Mouse (Mus musculus) left cerebral cortex, adult 2 months (tissue): ENCODE data around the gene Eif4a3. TPM values are rescaled to one million over a fixed set of nuclear protein-coding genes. Genes with fewer than 3 reads are reported as not detected.

Experiments used
- DNase-seq, 2 experiments: peaks; one replicate each; pipeline ENCODE4 v3.0.0; 2021 to 2022; ENCODE audit warnings: low spot score in 2 of 2, mixed read lengths in 1 of 2; ENCODE audit errors: extremely low spot score in 1 of 2
- H3K27ac ChIP-seq: fragments of 200-600 bp; 2 replicates; pipeline ENCODE4 v1.8.1; 2022
- H3K4me3 ChIP-seq: fragments of 200-600 bp; 2 replicates; pipeline ENCODE4 v1.8.1; 2022
- CTCF ChIP-seq: fragments of 200-600 bp; IDR thresholded peaks from 2 replicates; pipeline ENCODE4 v1.8.1; 2022; ENCODE audit warnings: antibody characterized with exemption, mild to moderate bottlenecking, moderate library complexity
- intact Hi-C: fragments of 180-260 bp; cut with DNase I; formaldehyde crosslinking; loops from one replicate; pipeline ENCODE4 v1.15.1; 2025
- long read RNA-seq, 2 experiments: library from polyadenylated mRNA; stranded (forward); transcript quantifications; one replicate each; pipeline ENCODE4 v2.0.0; 2021; ENCODE audit warnings: borderline mapping rate in 2 of 2
- total RNA-seq, 2 experiments: library from RNA; stranded (reverse); gene quantifications; 2 replicates each; pipeline ENCODE4 v1.2.3; 2021

The Eif4a3 gene
- total RNA-seq = 10 to 100 TPM; 68.7 to 78.6 TPM
- long read RNA-seq, experiment 1, transcript Eif4a3-201 (12 exons, 1,509 nt) = major isoform, 88 of 95 reads
- long read RNA-seq, experiment 1, partial matches to known transcripts = 6 of 95 reads
- long read RNA-seq, experiment 1, other reads (novel, unspliced or antisense) = 1 of 95 reads
- long read RNA-seq, experiment 2, transcript Eif4a3-201 (12 exons, 1,509 nt) = major isoform, 49 of 62 reads
- long read RNA-seq, experiment 2, partial matches to known transcripts = 10 of 62 reads
- long read RNA-seq, experiment 2, other reads (novel, unspliced or antisense) = 3 of 62 reads

DNA sequence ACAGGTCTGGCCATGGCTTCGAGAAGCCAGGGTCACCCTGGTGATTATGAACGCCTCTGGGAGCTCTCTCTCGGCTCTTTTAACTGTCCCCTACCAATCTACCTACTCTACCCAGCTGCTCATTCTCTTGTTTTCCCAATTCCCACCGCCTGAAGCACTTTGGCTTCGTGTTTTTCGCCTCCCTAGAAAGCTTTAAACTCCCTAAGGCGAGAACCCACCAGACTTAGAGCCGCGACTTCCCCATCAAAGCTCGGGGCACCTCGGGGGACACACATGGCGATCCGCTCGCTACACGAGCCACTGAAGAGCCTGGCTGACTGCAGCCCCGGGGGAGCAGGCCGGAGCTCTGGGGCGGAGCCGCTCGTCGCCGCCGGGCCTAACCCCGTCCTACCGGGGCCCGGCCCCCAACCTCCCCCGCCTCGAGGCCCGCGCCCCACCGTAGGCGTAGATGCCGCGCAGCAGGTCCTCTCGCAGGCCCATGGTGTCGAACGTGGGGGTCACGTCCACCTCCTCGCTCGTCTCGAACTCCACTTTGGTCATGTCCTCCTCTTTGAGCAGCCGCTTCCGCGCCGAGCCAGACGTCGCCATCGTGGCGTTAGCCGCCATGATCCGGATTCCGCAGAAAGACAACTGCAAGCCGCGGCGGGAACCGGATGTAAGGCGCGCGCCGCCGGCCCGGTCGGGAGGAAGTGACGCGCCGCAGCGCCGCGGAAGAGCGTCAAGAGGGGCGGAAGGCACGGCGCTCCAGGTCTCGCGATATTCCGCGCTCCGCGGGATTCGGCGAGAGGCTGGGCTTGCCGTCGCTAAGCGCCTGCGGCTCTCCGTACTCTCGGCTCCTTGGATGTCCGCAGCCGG lies at the start of gene Eif4a3:
Eif4a3 (minus strand) TSS at position 699 of the 855 bp plus-strand sequence.
- intact Hi-C loops = loop anchor here (1.0 to 10.0 kb wide), 3 partner anchors 31 to 605 kb away; partner anchors contain the start of gene Endov
- Histone ChIP-seq H3K27ac (peak within 1 kb of the TSS; percentile 98), H3K4me3 (peak within 1 kb of the TSS; percentile 87)
- DNase-seq = peak; percentile 95 to 96
- TF ChIP-seq CTCF = no peak

GRCm38 (mm10) chr11:119347125-119347524 lies 47.2 kb upstream of the Eif4a3 start:
- intact Hi-C loops = no loop called here
- TF ChIP-seq CTCF = no peak
- H3K27ac ChIP-seq = no peak overlapping the region
- no peak overlapping the region for H3K4me3 ChIP-seq
- DNase-seq = no peak

GRCm38 (mm10) chr11:119344865-119345264 lies 45.0 kb upstream of the Eif4a3 start:
- TF ChIP-seq CTCF = no peak
- intact Hi-C loops = no loop called here
- no peak for DNase-seq
- H3K27ac ChIP-seq = no peak overlapping the region
- no peak overlapping the region for H3K4me3 ChIP-seq

GRCm38 (mm10) chr11:119344178-119344577 lies 44.3 kb upstream of the Eif4a3 start:
- Histone ChIP-seq H3K4me3 (no peak overlapping the region), H3K27ac (no peak overlapping the region)
- intact Hi-C loops = no loop called here
- TF ChIP-seq CTCF = no peak
- DNase-seq = no peak

DNA sequence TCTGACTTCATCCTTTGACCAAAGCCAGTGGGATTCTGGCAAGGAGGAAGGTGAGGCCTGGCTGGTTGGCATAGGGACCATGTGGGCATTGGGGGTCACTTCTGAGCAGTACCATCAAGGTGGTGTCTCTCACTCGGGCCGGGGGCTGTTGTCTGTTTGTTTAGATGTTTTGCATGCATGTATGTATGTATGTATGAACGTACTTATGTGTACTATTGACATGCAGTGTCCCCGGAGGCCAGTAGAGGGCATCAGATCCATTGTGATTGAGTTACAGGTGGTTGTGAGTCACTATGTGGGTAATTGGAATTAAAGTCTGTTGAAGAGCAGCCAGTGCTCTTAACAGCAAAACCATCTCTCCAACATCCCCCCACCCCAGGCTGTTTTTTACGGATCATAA lies 39.7 kb upstream of the Eif4a3 start:
- intact Hi-C loops = no loop called here
- Histone ChIP-seq H3K27ac (no peak overlapping the region), H3K4me3 (no peak overlapping the region)
- peak; percentile 78 for TF ChIP-seq CTCF
- DNase-seq = peak; percentile 61 to 65

- intact Hi-C loops = no loop called here
- TF ChIP-seq CTCF = no peak
- DNase-seq = no peak
Observed at GRCm38 (mm10) chr11:119339179-119339578, 39.3 kb upstream of the Eif4a3 start.

GRCm38 (mm10) chr11:119338271-119339059 lies 38.6 kb upstream of the Eif4a3 start:
- TF ChIP-seq CTCF = no peak
- Histone ChIP-seq H3K4me3 (no peak overlapping the region), H3K27ac (no peak overlapping the region)
- intact Hi-C loops = no loop called here
- no peak for DNase-seq

More at GRCm38 (mm10) chr11:119339179-119339578, 39.3 kb upstream of the Eif4a3 start:
- Histone ChIP-seq H3K4me3 (no peak overlapping the region), H3K27ac (no peak overlapping the region)

GRCm38 (mm10) chr11:119331970-119332369 lies 32.1 kb upstream of the Eif4a3 start:
- H3K27ac ChIP-seq = no peak overlapping the region
- intact Hi-C loops = no loop called here
- TF ChIP-seq CTCF = no peak; the same call in 1 of the 2 replicates
- no peak for DNase-seq
- H3K4me3 ChIP-seq = no peak overlapping the region

GRCm38 (mm10) chr11:119330592-119330991 lies 30.7 kb upstream of the Eif4a3 start:
- no peak overlapping the region for H3K27ac ChIP-seq
- H3K4me3 ChIP-seq = no peak overlapping the region
- peak in 1 of 2 experiments; percentile 19 for DNase-seq
- TF ChIP-seq CTCF = no peak
- intact Hi-C loops = no loop called here

GRCm38 (mm10) chr11:119325068-119325467 lies 25.2 kb upstream of the Eif4a3 start:
- Histone ChIP-seq H3K4me3 (no peak overlapping the region), H3K27ac (no peak overlapping the region)
- intact Hi-C loops = loop anchor here (10.0 kb wide), 1 partner anchor 250 kb away; no protein-coding TSS in a partner anchor
- no peak for DNase-seq
- TF ChIP-seq CTCF = peak; percentile 10

DNA sequence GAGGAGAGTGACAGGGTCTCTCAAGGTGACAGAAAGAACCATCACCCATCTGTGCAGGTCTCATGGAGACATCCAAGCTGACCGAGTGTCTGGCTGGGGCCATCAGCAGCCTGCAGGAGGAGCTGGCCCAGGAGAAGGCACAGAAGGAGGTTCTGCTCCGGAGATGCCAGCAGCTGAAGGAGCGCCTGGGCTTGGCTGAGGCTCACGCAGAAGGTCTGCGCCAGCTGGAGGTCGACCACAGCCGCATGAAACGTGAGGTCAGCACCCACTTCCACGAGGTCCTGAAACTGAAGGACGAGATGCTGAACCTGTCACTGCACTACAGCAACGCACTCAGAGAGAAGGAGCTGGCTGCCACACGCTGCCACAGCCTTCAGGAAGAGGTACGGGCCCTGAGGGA lies 22.6 kb upstream of the Eif4a3 start:
- no peak overlapping the region for H3K4me3 ChIP-seq
- DNase-seq = no peak
- no peak overlapping the region for H3K27ac ChIP-seq
- TF ChIP-seq CTCF = no peak
- intact Hi-C loops = loop anchor here (10.0 kb wide), 1 partner anchor 252 kb away; no protein-coding TSS in a partner anchor
